25 mouse cellular contexts compared by ENCODE assay signal in the genomic region with DNA sequence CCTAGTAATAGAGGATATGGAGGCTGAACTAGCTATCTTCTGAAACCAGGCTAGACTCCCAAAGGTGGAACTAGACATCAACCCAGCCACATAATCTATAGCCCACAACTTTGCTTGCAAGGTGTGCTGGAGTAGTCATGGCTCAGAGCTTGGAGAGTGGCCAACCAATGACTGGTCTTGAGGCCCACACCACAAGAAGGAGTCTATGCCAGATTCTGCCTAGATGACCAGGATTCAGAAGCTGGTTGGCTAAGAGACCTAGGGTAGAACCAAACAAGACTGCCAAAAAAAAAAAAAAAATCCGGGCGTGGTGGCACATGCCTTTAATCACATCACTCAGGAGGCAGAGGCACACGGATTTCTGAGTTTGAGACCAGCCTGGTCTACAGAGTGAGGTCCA.
DNase-seq lines count a peak whose midpoint lies in the region; ATAC-seq lines count a peak whose summit lies in the region.
"Had no signal": no experiment of that assay in that cellular context is flagged by ENCODE, and none has a peak within 500 bp of the region (broad histone marks: within the 10 kb centered on the region; RNA-seq: fewer than 3 reads in every experiment).

No protein-coding gene starts in this region.

- no peak overlapping the region for H3K27ac ChIP-seq in midbrain, embryonic 16.5 days (ENCODE audit: low read length)

- ATAC-seq in midbrain, embryonic 16.5 days, result no peak
- ATAC-seq: activated CD4-positive, CD25-positive, alpha-beta regulatory T cell, adult 4 months; CD4-positive, CD25-positive, alpha-beta regulatory T cell, adult 4 months; Patski had no signal

- 94% methylated on average over 3 of the region's 3 CpGs for WGBS in midbrain, embryonic 16.5 days

- no peaks in the 10 kb centered on the region for H3K27me3 ChIP-seq in midbrain, embryonic 16.5 days (ENCODE audit: control insufficient read depth, insufficient read depth, low read depth, low read length)
- H3K27me3 ChIP-seq: CH12.LX, Patski had no signal

- no peaks in the 10 kb centered on the region for H3K4me1 ChIP-seq in midbrain, embryonic 16.5 days (ENCODE audit: control insufficient read depth, insufficient read depth, low read length)

- H3K4me2 ChIP-seq in midbrain, embryonic 16.5 days (ENCODE audit: low read length), result no peak overlapping the region

- no peaks in the 10 kb centered on the region for H3K36me3 ChIP-seq in midbrain, embryonic 16.5 days (ENCODE audit: control insufficient read depth, insufficient read depth, low read length)
- H3K36me3 ChIP-seq: G1E had no signal

- DNase-seq in 3134 (ENCODE audit: extremely low read depth, insufficient read length, low spot score) (peak; percentile 53), 3T3-L1 (ENCODE audit: low read depth, low spot score) (peak; percentile 67), NIH3T3 (ENCODE audit: low read depth) (peak; percentile 36)
- no peak for DNase-seq in adrenal gland, adult 18-20 months (ENCODE audit: low spot score in 2 of 2)
- DNase-seq in left cerebral cortex, adult 8-10 months (ENCODE audit: low spot score in 2 of 2), result no peak
- DNase-seq: adrenal gland, adult 2 months; adrenal gland, adult 8-10 months; adrenal gland, postnatal 10 days; adrenal gland, postnatal 14 days; adrenal gland, postnatal 25 days; adrenal gland, postnatal 36 days; B cell, adult 2 months; cerebellum, adult 11 months; cerebellum, adult 11-12 months; cerebellum, adult 18-20 months; cerebellum, adult 2 months; cerebellum, adult 8-10 months; cerebellum, adult 9-10 months; cerebellum, adult 9-11 months had no signal

- no peak overlapping the region for H3K9ac ChIP-seq in midbrain, embryonic 16.5 days (ENCODE audit: low read depth, low read length)

- peaks cover 2% of the 10 kb centered on the region; the same call in 1 of the 2 replicates for H3K9me3 ChIP-seq in midbrain, embryonic 16.5 days (replicated peaks; ENCODE audit: control insufficient read depth, low read length, poor library complexity, severe bottlenecking)
- H3K9me3 ChIP-seq: G1E had no signal

- no peak overlapping the region for H3K4me3 ChIP-seq in midbrain, embryonic 16.5 days (ENCODE audit: low read depth, low read length)

Comparison
In these comparisons a context has a peak if more than half of its experiments do, and no peak if none do; other contexts are left out.
1. DNase-seq: peak in 3134 (single experiment), 3T3-L1 (single experiment) and NIH3T3 (single experiment); none in adrenal gland, adult 18-20 months (0 of 2) and left cerebral cortex, adult 8-10 months (0 of 2).